Mouse (Mus musculus): ENCODE results near the gene Fmo3. TPM values are rescaled to one million over a fixed set of nuclear protein-coding genes. Genes with fewer than 3 reads are reported as not detected.
A peak's percentile ranks its signal among the peaks of the same experiment; 100 is the strongest.

Fmo3 gene
- polyA plus RNA-seq, 1 experiment from 2014 or later = 0.10 TPM

DNA sequence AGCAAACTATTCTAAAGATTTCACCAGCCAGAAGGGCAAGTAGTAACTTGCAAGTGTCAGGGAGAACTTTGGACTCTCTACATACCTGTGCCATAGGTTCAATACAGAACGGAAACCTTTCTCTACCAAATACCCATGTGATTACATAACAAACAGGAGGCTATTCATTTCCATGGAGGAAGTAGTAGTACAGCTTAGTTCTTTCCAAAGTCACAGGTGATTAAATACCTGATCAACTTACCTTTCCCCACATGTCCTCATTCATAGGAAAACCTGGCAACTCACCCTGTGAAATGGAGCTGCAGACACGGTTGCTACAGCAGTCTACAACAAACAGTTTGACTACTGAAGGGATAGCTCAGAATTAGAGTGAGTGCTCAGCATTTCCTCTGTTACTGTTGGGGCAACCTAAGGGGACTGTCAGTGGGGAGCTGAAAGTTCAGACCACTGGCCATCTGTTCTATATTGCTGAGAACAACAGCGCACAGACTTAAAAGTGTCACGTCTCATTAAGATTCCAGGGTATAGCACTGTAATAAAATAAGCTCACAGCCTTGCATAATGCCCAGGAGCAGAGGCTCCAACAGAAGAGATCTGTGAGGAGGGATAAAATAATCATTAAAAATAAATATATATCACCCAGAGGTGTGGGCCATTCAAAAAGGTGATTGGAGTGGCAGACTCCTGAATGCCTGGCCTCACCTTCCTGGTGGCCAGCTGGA, 37.3 kb downstream of the Fmo3 start:
- no peaks in the 10 kb centered on the region for H3K36me3 ChIP-seq
- H3K9ac ChIP-seq = no peak overlapping the region
- no peak overlapping the region for H3K4me3 ChIP-seq (replicated peaks)
- H3K27ac ChIP-seq = no peak overlapping the region
- H3K27me3 ChIP-seq (replicated peaks) = no peaks in the 10 kb centered on the region
- ATAC-seq (ENCODE audit: insufficient read depth, low FRiP score, low read depth) = no peak
- H3K4me1 ChIP-seq = no peaks in the 10 kb centered on the region
- H3K4me2 ChIP-seq = no peak overlapping the region
- H3K9me3 ChIP-seq = no peaks in the 10 kb centered on the region
- WGBS = 67% methylated on average over 4 of the region's 4 CpGs

- Histone ChIP-seq H3K4me3 (replicated peaks) (no peak overlapping the region), H3K27ac (no peak overlapping the region), H3K9me3 (no peaks in the 10 kb centered on the region), H3K36me3 (no peaks in the 10 kb centered on the region), H3K4me2 (no peak overlapping the region), H3K27me3 (replicated peaks) (no peaks in the 10 kb centered on the region), H3K4me1 (no peaks in the 10 kb centered on the region), H3K9ac (no peak overlapping the region)
- WGBS = 60% methylated on average over 6 of the region's 6 CpGs
- ATAC-seq (ENCODE audit: insufficient read depth, low FRiP score, low read depth) = no peak
Measured at GRCm38 (mm10) chr1:162943700-162944099, 40.6 kb downstream of the Fmo3 start.

- H3K9me3 ChIP-seq = no peaks in the 10 kb centered on the region
- peak; percentile 83 for ATAC-seq (ENCODE audit: insufficient read depth, low FRiP score, low read depth)
- no peaks in the 10 kb centered on the region for H3K27me3 ChIP-seq (replicated peaks)
- no peak overlapping the region for H3K4me3 ChIP-seq (replicated peaks)
- H3K9ac ChIP-seq = no peak overlapping the region
- H3K4me1 ChIP-seq = no peaks in the 10 kb centered on the region
- 67% methylated on average over 4 of the region's 4 CpGs for WGBS
- no peaks in the 10 kb centered on the region for H3K36me3 ChIP-seq
- H3K27ac ChIP-seq = peak overlapping the region; percentile 11; the same call in 1 of the 2 replicates
- H3K4me2 ChIP-seq = no peak overlapping the region
Measured at GRCm38 (mm10) chr1:162938696-162939351, 45.5 kb downstream of the Fmo3 start.

DNA sequence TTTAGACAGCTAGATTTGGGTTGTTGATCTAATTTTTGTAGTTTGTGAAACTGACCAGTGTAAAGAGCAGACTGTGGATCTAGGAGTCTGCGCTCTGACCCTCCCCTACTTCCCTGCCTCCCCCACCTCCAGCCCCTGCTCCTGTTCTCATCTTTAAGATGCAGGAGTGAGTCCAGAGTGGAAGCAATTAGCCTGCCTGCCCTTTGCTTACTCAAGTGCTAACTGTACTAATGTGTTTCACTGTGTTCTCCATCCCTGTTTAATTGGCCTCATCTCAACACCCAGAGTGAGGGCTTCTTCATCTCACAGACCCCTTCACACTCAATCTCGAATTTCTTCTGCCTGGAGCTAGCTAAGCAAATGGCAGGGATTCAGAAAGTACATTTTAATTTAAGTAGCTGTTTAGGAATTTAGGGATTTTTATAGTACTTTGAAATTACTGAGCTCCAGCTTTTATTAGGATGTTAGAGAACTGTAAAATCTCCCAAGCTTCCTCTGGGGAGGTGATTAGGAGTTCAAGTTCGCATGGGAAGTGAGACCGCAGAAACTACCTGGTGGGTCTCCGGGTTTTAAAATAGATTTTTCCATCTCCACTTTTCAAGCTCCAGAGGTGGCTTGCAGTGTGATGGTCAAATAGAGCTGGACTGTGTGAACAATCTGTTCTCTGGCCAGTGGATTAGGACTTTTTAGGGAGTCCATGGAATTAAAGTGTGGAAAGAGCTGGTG, 46.2 kb downstream of the Fmo3 start:
- WGBS = 69% methylated on average over 5 of the region's 5 CpGs
- Histone ChIP-seq H3K9ac (no peak overlapping the region), H3K27ac (peak overlapping the region; percentile 61; the same call in 1 of the 2 replicates), H3K4me1 (no peaks in the 10 kb centered on the region), H3K4me2 (no peak overlapping the region), H3K4me3 (replicated peaks) (no peak overlapping the region), H3K27me3 (replicated peaks) (no peaks in the 10 kb centered on the region), H3K9me3 (no peaks in the 10 kb centered on the region), H3K36me3 (no peaks in the 10 kb centered on the region)
- no peak for ATAC-seq (ENCODE audit: insufficient read depth, low FRiP score, low read depth)

DNA sequence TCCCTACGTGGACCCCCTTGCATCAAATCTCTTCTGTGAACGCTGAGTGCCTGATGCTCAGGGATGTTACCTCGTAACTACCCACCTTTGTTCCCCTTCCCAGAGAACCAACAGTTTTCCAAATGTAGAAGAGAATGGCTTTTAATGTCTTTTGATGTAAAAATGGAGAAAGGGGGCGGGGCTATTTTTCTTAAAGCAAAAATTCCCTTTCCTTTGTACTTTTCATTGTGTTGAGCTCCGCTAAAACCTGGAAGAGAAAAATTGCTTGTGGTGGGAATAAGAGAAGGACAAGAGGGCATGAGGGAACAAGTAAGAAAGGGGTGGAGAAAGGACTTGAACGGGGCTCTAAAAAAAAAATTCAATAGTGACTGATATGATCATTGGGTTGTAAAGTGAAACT, 46.9 kb downstream of the Fmo3 start, which contains the start of gene Fmo6:
Gene Fmo6, minus strand, starts transcription at position 101 of the 400 bp plus-strand sequence.
- Histone ChIP-seq H3K9me3 (no peaks in the 10 kb centered on the region), H3K4me2 (no peak within 1 kb of the TSS), H3K27me3 (replicated peaks) (no peaks in the 10 kb centered on the region), H3K36me3 (no peaks in the 10 kb centered on the region), H3K4me3 (replicated peaks) (no peak within 1 kb of the TSS), H3K27ac (peak within 1 kb of the TSS; percentile 61; the same call in 1 of the 2 replicates), H3K4me1 (no peaks in the 10 kb centered on the region), H3K9ac (no peak within 1 kb of the TSS)
- WGBS = 78% methylated on average over 6 of the region's 6 CpGs
- ATAC-seq (ENCODE audit: insufficient read depth, low FRiP score, low read depth) = no peak

- no peak overlapping the region for H3K4me3 ChIP-seq (replicated peaks)
- H3K36me3 ChIP-seq = no peaks in the 10 kb centered on the region
- H3K4me1 ChIP-seq = no peaks in the 10 kb centered on the region
- no peaks in the 10 kb centered on the region for H3K9me3 ChIP-seq
- H3K9ac ChIP-seq = no peak overlapping the region
- H3K4me2 ChIP-seq = no peak overlapping the region
- no peak for ATAC-seq (ENCODE audit: insufficient read depth, low FRiP score, low read depth)
- WGBS = 70% methylated on average over 4 of the region's 4 CpGs
- H3K27me3 ChIP-seq (replicated peaks) = no peaks in the 10 kb centered on the region
- no peak overlapping the region for H3K27ac ChIP-seq
Measured at GRCm38 (mm10) chr1:162934374-162935012, 49.8 kb downstream of the Fmo3 start.

GRCm38 (mm10) chr1:162932386-162932785, 51.9 kb downstream of the Fmo3 start:
- no peak for ATAC-seq (ENCODE audit: insufficient read depth, low FRiP score, low read depth)
- Histone ChIP-seq H3K9ac (no peak overlapping the region), H3K27me3 (replicated peaks) (no peaks in the 10 kb centered on the region), H3K9me3 (no peaks in the 10 kb centered on the region), H3K4me1 (no peaks in the 10 kb centered on the region), H3K27ac (no peak overlapping the region), H3K4me3 (replicated peaks) (no peak overlapping the region), H3K4me2 (no peak overlapping the region), H3K36me3 (no peaks in the 10 kb centered on the region)
- 67% methylated on average over 4 of the region's 4 CpGs for WGBS

DNA sequence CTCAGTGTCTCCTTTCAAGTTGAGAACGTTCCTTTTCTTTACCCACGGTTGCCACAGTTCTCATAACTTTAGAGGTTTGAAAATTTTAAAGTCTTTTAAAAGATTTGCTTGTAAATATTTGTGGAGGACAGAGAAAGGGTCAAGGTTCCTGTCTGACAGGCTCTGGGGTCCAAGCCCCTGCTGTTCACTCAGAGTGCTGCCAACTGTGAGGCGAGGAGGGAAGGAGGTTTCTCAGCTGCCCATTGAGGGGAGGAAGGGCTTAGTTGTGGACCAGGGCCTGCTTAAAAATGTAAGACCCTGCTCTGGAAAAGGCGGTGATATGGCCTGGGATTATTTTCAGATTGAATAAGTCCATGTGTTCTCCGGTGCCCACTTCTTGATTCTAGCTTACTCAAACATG, 52.4 kb downstream of the Fmo3 start:
- WGBS = 63% methylated on average over 5 of the region's 5 CpGs
- no peak overlapping the region for H3K4me2 ChIP-seq
- no peak overlapping the region for H3K9ac ChIP-seq
- H3K27ac ChIP-seq = no peak overlapping the region
- no peak overlapping the region for H3K4me3 ChIP-seq (replicated peaks)
- H3K36me3 ChIP-seq = no peaks in the 10 kb centered on the region
- ATAC-seq (ENCODE audit: insufficient read depth, low FRiP score, low read depth) = no peak
- no peaks in the 10 kb centered on the region for H3K27me3 ChIP-seq (replicated peaks)
- no peaks in the 10 kb centered on the region for H3K9me3 ChIP-seq
- H3K4me1 ChIP-seq = no peaks in the 10 kb centered on the region

DNA sequence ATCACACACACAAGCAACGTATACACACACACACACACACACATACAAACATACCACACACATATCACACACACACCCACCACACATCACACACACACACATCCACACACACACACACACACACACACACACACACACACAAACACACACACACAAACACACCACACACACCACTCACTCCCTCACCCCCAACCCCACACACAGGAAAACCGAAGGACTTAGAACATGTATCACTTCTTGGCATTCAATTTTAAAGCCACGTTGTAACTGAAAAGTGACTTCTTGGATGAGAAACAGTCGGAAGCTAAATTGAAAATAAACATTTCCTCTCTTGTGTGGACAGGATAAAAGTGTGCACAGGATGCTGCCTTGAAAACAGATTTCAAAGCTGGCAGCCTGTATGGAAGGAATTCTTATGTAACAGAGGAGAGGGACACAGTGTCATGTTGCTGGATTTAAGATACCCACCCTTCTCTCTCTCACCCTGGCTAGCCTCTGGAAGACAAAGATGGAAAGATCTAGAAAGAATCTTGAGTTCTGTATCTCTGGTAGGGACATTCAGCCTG, 52.9 kb downstream of the Fmo3 start:
- no peaks in the 10 kb centered on the region for H3K4me1 ChIP-seq
- H3K9me3 ChIP-seq = no peaks in the 10 kb centered on the region
- no peak overlapping the region for H3K4me3 ChIP-seq (replicated peaks)
- no peak overlapping the region for H3K4me2 ChIP-seq
- ATAC-seq (ENCODE audit: insufficient read depth, low FRiP score, low read depth) = no peak
- 58% methylated on average over 4 of the region's 4 CpGs for WGBS
- H3K27me3 ChIP-seq (replicated peaks) = no peaks in the 10 kb centered on the region
- H3K27ac ChIP-seq = no peak overlapping the region
- H3K36me3 ChIP-seq = no peaks in the 10 kb centered on the region
- H3K9ac ChIP-seq = no peak overlapping the region

DNA sequence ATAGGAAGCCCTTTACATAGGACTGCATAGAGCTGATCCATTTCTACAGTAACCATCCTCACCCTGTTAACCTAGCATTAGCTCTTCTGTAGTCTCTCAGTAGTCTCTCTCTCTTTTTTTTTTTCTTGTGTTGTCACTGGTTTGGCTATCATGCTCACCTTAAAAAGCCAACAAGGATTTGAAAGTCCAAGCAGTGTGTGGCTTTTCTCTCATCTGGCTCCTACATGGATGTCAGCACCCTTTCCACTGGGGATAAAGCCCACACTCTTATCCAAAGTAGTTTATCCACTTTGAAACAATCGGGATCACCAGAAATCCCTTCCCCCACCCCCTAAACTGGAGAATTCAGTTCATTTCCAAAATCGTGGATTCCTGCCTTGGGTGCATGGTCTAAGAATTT, 53.7 kb downstream of the Fmo3 start:
- WGBS = 55% methylated on average over 2 of the region's 2 CpGs
- Histone ChIP-seq H3K36me3 (no peaks in the 10 kb centered on the region), H3K27ac (no peak overlapping the region), H3K9ac (no peak overlapping the region), H3K4me3 (replicated peaks) (no peak overlapping the region), H3K27me3 (replicated peaks) (no peaks in the 10 kb centered on the region), H3K4me1 (no peaks in the 10 kb centered on the region), H3K4me2 (no peak overlapping the region), H3K9me3 (no peaks in the 10 kb centered on the region)
- no peak for ATAC-seq (ENCODE audit: insufficient read depth, low FRiP score, low read depth)

DNA sequence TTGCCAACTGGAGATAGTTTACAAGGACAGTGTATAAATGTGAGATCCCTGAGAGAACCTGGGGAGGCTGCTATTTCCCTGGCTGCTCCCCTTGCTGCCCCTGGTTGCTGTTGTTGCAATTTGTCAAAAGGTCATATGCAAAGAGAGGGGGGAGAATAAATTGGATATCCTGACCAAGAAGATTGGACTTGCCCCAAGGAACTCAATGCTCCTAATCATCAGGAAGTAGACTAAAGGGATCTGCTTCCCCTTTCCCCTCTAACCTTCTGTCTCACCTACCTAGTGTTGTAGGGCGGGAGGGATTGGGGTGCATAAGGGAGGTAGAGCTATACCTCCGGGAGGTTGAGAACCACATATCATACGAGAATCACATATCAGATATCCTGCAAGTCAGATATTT, 55.2 kb downstream of the Fmo3 start:
- ATAC-seq (ENCODE audit: insufficient read depth, low FRiP score, low read depth) = no peak
- no peak overlapping the region for H3K27ac ChIP-seq
- 77% methylated on average over 3 of the region's 3 CpGs for WGBS
- no peak overlapping the region for H3K4me3 ChIP-seq (replicated peaks)
- no peak overlapping the region for H3K9ac ChIP-seq
- no peaks in the 10 kb centered on the region for H3K4me1 ChIP-seq
- no peak overlapping the region for H3K4me2 ChIP-seq
- no peaks in the 10 kb centered on the region for H3K36me3 ChIP-seq
- H3K9me3 ChIP-seq = no peaks in the 10 kb centered on the region
- no peaks in the 10 kb centered on the region for H3K27me3 ChIP-seq (replicated peaks)

Measured in stomach, embryonic 15.5 days (tissue).